Mouse (Mus musculus): Measurements from ENCODE around the gene Adh4. TPM values are rescaled to one million over a fixed set of nuclear protein-coding genes. Genes with fewer than 3 reads are reported as not detected.

The Adh4 gene
- total RNA-seq, 2 experiments from 2014 or later, result not detected

Other genes starting within 250 kb of the Adh4 start
- not detected for gene 4930579F01Rik, start 221.6 kb upstream of the Adh4 start, total RNA-seq (2021)
- under 1 TPM; 0.08 to 0.14 TPM for gene Adh7, start 197.7 kb upstream of the Adh4 start, total RNA-seq (2021)
- 10 to 100 TPM; 25.6 to 40.3 TPM for gene Adh1, start 154.5 kb upstream of the Adh4 start, total RNA-seq (2021)
- not detected for gene Adh6a, start 102.2 kb upstream of the Adh4 start, total RNA-seq (2021)
- gene Adh6b, start 73.7 kb upstream of the Adh4 start, total RNA-seq (2021), result 1 to 10 TPM; 1.5 to 1.6 TPM
- gene Adh5, start 27.6 kb downstream of the Adh4 start, total RNA-seq (2021), result 10 to 100 TPM; 89.9 to 90.2 TPM
- gene Metap1, start 74.0 kb downstream of the Adh4 start, total RNA-seq (2021), result 10 to 100 TPM; 36.7 to 39.3 TPM
- gene Eif4e, start 110.7 kb downstream of the Adh4 start, total RNA-seq (2021), result 100 to 1,000 TPM; 171 to 172 TPM